Mouse (Mus musculus): Measurements from ENCODE around the gene Gm49395.
A peak's percentile ranks its signal among the peaks of the same experiment; 100 is the strongest.

Gm49395 gene

GRCm38 (mm10) chr13:115101355-115102191 lies at the start of gene Gm49395, which contains the start of gene Itga1:
Gm49395 (minus strand) TSS chr13:115101921.
Itga1 (minus strand) TSS chr13:115101964.
- DNase-seq (ENCODE audit: low read depth, low spot score): peak; percentile 37

- no peak for DNase-seq (ENCODE audit: low read depth, low spot score)
Measured at GRCm38 (mm10) chr13:115150602-115151001, 48.9 kb upstream of the Gm49395 start.

- no peak for DNase-seq (ENCODE audit: low read depth, low spot score)
Measured at GRCm38 (mm10) chr13:115149849-115150248, 48.1 kb upstream of the Gm49395 start.

GRCm38 (mm10) chr13:115143575-115143974 lies 41.9 kb upstream of the Gm49395 start:
- DNase-seq (ENCODE audit: low read depth, low spot score): no peak

GRCm38 (mm10) chr13:115142066-115142465 lies 40.3 kb upstream of the Gm49395 start:
- DNase-seq (ENCODE audit: low read depth, low spot score): no peak

GRCm38 (mm10) chr13:115138513-115138912 lies 36.8 kb upstream of the Gm49395 start:
- no peak for DNase-seq (ENCODE audit: low read depth, low spot score)

- DNase-seq (ENCODE audit: low read depth, low spot score): no peak
Measured at GRCm38 (mm10) chr13:115136761-115137160, 35.0 kb upstream of the Gm49395 start.

- no peak for DNase-seq (ENCODE audit: low read depth, low spot score)
Measured at GRCm38 (mm10) chr13:115132435-115132834, 30.7 kb upstream of the Gm49395 start.

GRCm38 (mm10) chr13:115131381-115131780 lies 29.7 kb upstream of the Gm49395 start:
- no peak for DNase-seq (ENCODE audit: low read depth, low spot score)

GRCm38 (mm10) chr13:115130035-115130434 lies 28.3 kb upstream of the Gm49395 start:
- DNase-seq (ENCODE audit: low read depth, low spot score): no peak

GRCm38 (mm10) chr13:115127826-115128225 lies 26.1 kb upstream of the Gm49395 start:
- no peak for DNase-seq (ENCODE audit: low read depth, low spot score)

GRCm38 (mm10) chr13:115126534-115126933 lies 24.8 kb upstream of the Gm49395 start:
- DNase-seq (ENCODE audit: low read depth, low spot score): no peak

- no peak for DNase-seq (ENCODE audit: low read depth, low spot score)
Measured at GRCm38 (mm10) chr13:115125130-115125529, 23.4 kb upstream of the Gm49395 start.

GRCm38 (mm10) chr13:115124521-115124920 lies 22.8 kb upstream of the Gm49395 start:
- DNase-seq (ENCODE audit: low read depth, low spot score): no peak

GRCm38 (mm10) chr13:115118756-115119155 lies 17.0 kb upstream of the Gm49395 start:
- DNase-seq (ENCODE audit: low read depth, low spot score): no peak

- no peak for DNase-seq (ENCODE audit: low read depth, low spot score)
Measured at GRCm38 (mm10) chr13:115118195-115118594, 16.5 kb upstream of the Gm49395 start.

GRCm38 (mm10) chr13:115116930-115117621 lies 15.4 kb upstream of the Gm49395 start:
- DNase-seq (ENCODE audit: low read depth, low spot score): no peak

- DNase-seq (ENCODE audit: low read depth, low spot score): no peak
Measured at GRCm38 (mm10) chr13:115109628-115110027, 7.9 kb upstream of the Gm49395 start.

- DNase-seq (ENCODE audit: low read depth, low spot score): no peak
Measured at GRCm38 (mm10) chr13:115107436-115107835, 5.7 kb upstream of the Gm49395 start.

- DNase-seq (ENCODE audit: low read depth, low spot score): no peak
Measured at GRCm38 (mm10) chr13:115106183-115106582, 4.5 kb upstream of the Gm49395 start.

GRCm38 (mm10) chr13:115102754-115103153 lies 1.0 kb upstream of the Gm49395 start:
- no peak for DNase-seq (ENCODE audit: low read depth, low spot score)

- DNase-seq (ENCODE audit: low read depth, low spot score): no peak
Measured at GRCm38 (mm10) chr13:115100381-115101177, 1.1 kb downstream of the Gm49395 start.

Data from embryo, embryonic 11.5 days (tissue).